11 mouse cellular contexts compared by ENCODE assay signal in genomic region chr15:79755977-79756625, GRCm38 (mm10). TPM values are rescaled to one million over a fixed set of nuclear protein-coding genes. Genes with fewer than 3 reads are reported as not detected.
A peak's percentile ranks its signal among the peaks of the same experiment; 100 is the strongest.
DNase-seq lines count a peak whose midpoint lies in the region; ATAC-seq and TF ChIP-seq lines count a peak whose summit lies in the region.
"Had no signal": no experiment of that assay in that cellular context is flagged by ENCODE, and none has a peak within 500 bp of the region (broad histone marks: within the 10 kb centered on the region; RNA-seq: fewer than 3 reads in every experiment).

No protein-coding gene starts in this region.

- no peak overlapping the region for H3K27ac ChIP-seq in hindbrain, embryonic 11.5 days (ENCODE audit: low read depth, low read length)
- H3K27ac ChIP-seq in hindbrain, postnatal 0 days, result no peak overlapping the region
- peak overlapping the region; percentile 5; the same call in 1 of the 2 replicates for H3K27ac ChIP-seq in embryonic facial prominence, embryonic 12.5 days
- peak overlapping the region; percentile 60 for H3K27ac ChIP-seq in midbrain, embryonic 13.5 days
- H3K27ac ChIP-seq: heart, adult 2 months had no signal

- ATAC-seq in hindbrain, embryonic 11.5 days (ENCODE audit: low FRiP score), result no peak
- no peak for ATAC-seq in hindbrain, postnatal 0 days
- no peak for ATAC-seq in megakaryocyte, adult 5-6 weeks (ENCODE audit: poor library complexity, severe bottlenecking)
- no peak for ATAC-seq in embryonic facial prominence, embryonic 12.5 days (ENCODE audit: insufficient number of reproducible peaks, insufficient read depth, low FRiP score, low TSS enrichment)
- no peak for ATAC-seq in midbrain, embryonic 13.5 days
- ATAC-seq: liver, embryonic 12.5 days had no signal

- peak; percentile 19 for DNase-seq in hindbrain, embryonic 11.5 days (ENCODE audit: low spot score)
- DNase-seq in hindbrain, postnatal 0 days (ENCODE audit: low spot score), result no peak
- no peak for DNase-seq in urinary bladder, postnatal 10 days (ENCODE audit: low spot score)
- no peak for DNase-seq in cerebellum, adult 11 months
- DNase-seq: heart, adult 2 months; kidney, postnatal 25 days had no signal

- no peak overlapping the region for H3K9ac ChIP-seq in hindbrain, embryonic 11.5 days (ENCODE audit: low read depth, low read length)
- no peak overlapping the region for H3K9ac ChIP-seq in hindbrain, postnatal 0 days (replicated peaks; ENCODE audit: low read length)
- no peak overlapping the region for H3K9ac ChIP-seq in embryonic facial prominence, embryonic 12.5 days
- H3K9ac ChIP-seq in midbrain, embryonic 13.5 days (replicated peaks), result no peak overlapping the region
- H3K9ac ChIP-seq: liver, embryonic 12.5 days had no signal

- H3K9me3 ChIP-seq in hindbrain, embryonic 11.5 days (ENCODE audit: control insufficient read depth, low read length), result no peaks in the 10 kb centered on the region
- H3K9me3 ChIP-seq in hindbrain, postnatal 0 days (ENCODE audit: low read length), result no peaks in the 10 kb centered on the region
- H3K9me3 ChIP-seq in megakaryocyte, embryonic 14.5 days, result no peaks in the 10 kb centered on the region
- H3K9me3 ChIP-seq in embryonic facial prominence, embryonic 12.5 days, result no peaks in the 10 kb centered on the region
- no peaks in the 10 kb centered on the region for H3K9me3 ChIP-seq in midbrain, embryonic 13.5 days
- H3K9me3 ChIP-seq: liver, embryonic 12.5 days had no signal

- no peak overlapping the region for H3K4me2 ChIP-seq in hindbrain, embryonic 11.5 days (replicated peaks; ENCODE audit: low read depth, low read length)
- no peak overlapping the region for H3K4me2 ChIP-seq in hindbrain, postnatal 0 days (ENCODE audit: low read depth, low read length)
- no peak overlapping the region for H3K4me2 ChIP-seq in embryonic facial prominence, embryonic 12.5 days (replicated peaks)
- H3K4me2 ChIP-seq in midbrain, embryonic 13.5 days (replicated peaks), result no peak overlapping the region
- H3K4me2 ChIP-seq: liver, embryonic 12.5 days had no signal

- 75% methylated on average over 8 of the region's 8 CpGs for WGBS in hindbrain, embryonic 11.5 days
- 64% methylated on average over 8 of the region's 8 CpGs for WGBS in hindbrain, postnatal 0 days
- WGBS in embryonic facial prominence, embryonic 12.5 days, result 65% methylated on average over 8 of the region's 8 CpGs
- 52% methylated on average over 8 of the region's 8 CpGs for WGBS in midbrain, embryonic 13.5 days

- H3K27me3 ChIP-seq in hindbrain, embryonic 11.5 days (ENCODE audit: control insufficient read depth, insufficient read depth, low read length), result no peaks in the 10 kb centered on the region
- H3K27me3 ChIP-seq in hindbrain, postnatal 0 days (ENCODE audit: insufficient read depth, low read length), result no peaks in the 10 kb centered on the region
- H3K27me3 ChIP-seq in megakaryocyte, embryonic 14.5 days (replicated peaks), result peaks cover 8% of the 10 kb centered on the region
- no peaks in the 10 kb centered on the region for H3K27me3 ChIP-seq in embryonic facial prominence, embryonic 12.5 days
- H3K27me3 ChIP-seq in midbrain, embryonic 13.5 days, result no peaks in the 10 kb centered on the region
- H3K27me3 ChIP-seq: liver, embryonic 12.5 days had no signal

- no peak for TF ChIP-seq CTCF in hindbrain, postnatal 0 days (IDR thresholded peaks at IDR 0.05; ENCODE audit: low read depth)

- no peaks in the 10 kb centered on the region for H3K4me1 ChIP-seq in hindbrain, embryonic 11.5 days (replicated peaks; ENCODE audit: control insufficient read depth, insufficient read depth, low read length)
- H3K4me1 ChIP-seq in hindbrain, postnatal 0 days (ENCODE audit: insufficient read depth, low read length), result no peaks in the 10 kb centered on the region
- H3K4me1 ChIP-seq in megakaryocyte, embryonic 14.5 days, result peaks cover 97% of the 10 kb centered on the region
- H3K4me1 ChIP-seq in embryonic facial prominence, embryonic 12.5 days, result no peaks in the 10 kb centered on the region
- peaks cover 15% of the 10 kb centered on the region for H3K4me1 ChIP-seq in midbrain, embryonic 13.5 days (replicated peaks)
- H3K4me1 ChIP-seq: liver, embryonic 12.5 days had no signal

- H3K36me3 ChIP-seq in hindbrain, embryonic 11.5 days (ENCODE audit: control insufficient read depth, insufficient read depth, low read length), result no peaks in the 10 kb centered on the region
- no peaks in the 10 kb centered on the region; the same call in 1 of the 2 replicates for H3K36me3 ChIP-seq in hindbrain, postnatal 0 days (ENCODE audit: insufficient read depth, low read length)
- peaks cover 25% of the 10 kb centered on the region for H3K36me3 ChIP-seq in megakaryocyte, embryonic 14.5 days (replicated peaks; ENCODE audit: low read length)
- H3K36me3 ChIP-seq in embryonic facial prominence, embryonic 12.5 days, result no peaks in the 10 kb centered on the region
- peaks cover 7% of the 10 kb centered on the region for H3K36me3 ChIP-seq in midbrain, embryonic 13.5 days
- H3K36me3 ChIP-seq: liver, embryonic 12.5 days had no signal

- H3K4me3 ChIP-seq in hindbrain, embryonic 11.5 days (ENCODE audit: low read depth, low read length), result no peak overlapping the region
- H3K4me3 ChIP-seq in hindbrain, postnatal 0 days (ENCODE audit: low read length), result no peak overlapping the region
- H3K4me3 ChIP-seq in megakaryocyte, embryonic 14.5 days (replicated peaks), result peak overlapping the region; percentile 48
- no peak overlapping the region for H3K4me3 ChIP-seq in embryonic facial prominence, embryonic 12.5 days
- H3K4me3 ChIP-seq in midbrain, embryonic 13.5 days (replicated peaks), result no peak overlapping the region
- H3K4me3 ChIP-seq: heart, adult 2 months; liver, embryonic 12.5 days had no signal

RNA-seq across cellular contexts. Expression of gene Sun2, which starts 13.8 kb away (rescaled TPM):
- 4.3 and 9.5 TPM in 2 replicates for polyA plus RNA-seq in hindbrain, embryonic 11.5 days (2014; fragmentation: Nextera tagmentation; extraction: Ambion mirVana)
- 43.6 and 45.4 TPM in 2 replicates for total RNA-seq in hindbrain, postnatal 0 days (2014; rRNA removed)
- polyA plus RNA-seq in hindbrain, postnatal 0 days (2015; fragmentation: Nextera tagmentation; extraction: Ambion mirVana), result 4.5 and 5.5 TPM in 2 replicates
- polyA plus RNA-seq in megakaryocyte, embryonic 14.5 days (2012; ENCODE audit: insufficient read depth, low replicate concordance), result 27.2 and 34.9 TPM in 2 replicates
- total RNA-seq in megakaryocyte, adult 5-6 weeks (2015), result 53.6 and 54.4 TPM in 2 replicates
- 129 and 161 TPM in 2 replicates for total RNA-seq in megakaryocyte, adult 5-6 weeks (2017)
- polyA plus RNA-seq in embryonic facial prominence, embryonic 12.5 days (2016; fragmentation: Nextera tagmentation; extraction: Ambion mirVana), result 6.0 and 6.2 TPM in 2 replicates
- polyA plus RNA-seq in midbrain, embryonic 13.5 days (2015; fragmentation: Nextera tagmentation; extraction: Ambion mirVana), result 8.4 and 8.5 TPM in 2 replicates

RNA-seq across cellular contexts. Expression of gene Dnal4, which starts 21.5 kb away (rescaled TPM):
- 61.8 and 71.9 TPM in 2 replicates for polyA plus RNA-seq in hindbrain, embryonic 11.5 days (2014; fragmentation: Nextera tagmentation; extraction: Ambion mirVana)
- total RNA-seq in hindbrain, postnatal 0 days (2014; rRNA removed), result 42.7 and 50.3 TPM in 2 replicates
- polyA plus RNA-seq in hindbrain, postnatal 0 days (2015; fragmentation: Nextera tagmentation; extraction: Ambion mirVana), result 54.0 and 56.7 TPM in 2 replicates
- polyA plus RNA-seq in megakaryocyte, embryonic 14.5 days (2012; ENCODE audit: insufficient read depth, low replicate concordance), result 23.4 and 30.0 TPM in 2 replicates
- 13.9 and 14.1 TPM in 2 replicates for total RNA-seq in megakaryocyte, adult 5-6 weeks (2015)
- 9.6 and 12.3 TPM in 2 replicates for total RNA-seq in megakaryocyte, adult 5-6 weeks (2017)
- polyA plus RNA-seq in embryonic facial prominence, embryonic 12.5 days (2016; fragmentation: Nextera tagmentation; extraction: Ambion mirVana), result 69.9 and 70.3 TPM in 2 replicates
- 84.8 and 91.6 TPM in 2 replicates for polyA plus RNA-seq in midbrain, embryonic 13.5 days (2015; fragmentation: Nextera tagmentation; extraction: Ambion mirVana)

RNA-seq across cellular contexts. Expression of gene Nptxr, which starts 48.5 kb away (rescaled TPM):
- polyA plus RNA-seq in hindbrain, embryonic 11.5 days (2014; fragmentation: Nextera tagmentation; extraction: Ambion mirVana), result 1.5 and 1.7 TPM in 2 replicates
- 226 and 245 TPM in 2 replicates for total RNA-seq in hindbrain, postnatal 0 days (2014; rRNA removed)
- 59.9 and 68.5 TPM in 2 replicates for polyA plus RNA-seq in hindbrain, postnatal 0 days (2015; fragmentation: Nextera tagmentation; extraction: Ambion mirVana)
- polyA plus RNA-seq in megakaryocyte, embryonic 14.5 days (2012; ENCODE audit: insufficient read depth, low replicate concordance), result 0.03 TPM in 1 of 2 replicates, not detected in the other
- 0.33 and 1.3 TPM in 2 replicates for total RNA-seq in megakaryocyte, adult 5-6 weeks (2015)
- 0.44 and 0.49 TPM in 2 replicates for total RNA-seq in megakaryocyte, adult 5-6 weeks (2017)
- 4.1 and 4.6 TPM in 2 replicates for polyA plus RNA-seq in embryonic facial prominence, embryonic 12.5 days (2016; fragmentation: Nextera tagmentation; extraction: Ambion mirVana)
- polyA plus RNA-seq in midbrain, embryonic 13.5 days (2015; fragmentation: Nextera tagmentation; extraction: Ambion mirVana), result 18.1 and 18.6 TPM in 2 replicates

Comparison
In these comparisons a context has a peak if more than half of its experiments do, and no peak if none do; other contexts are left out.
1. H3K27ac ChIP-seq: peak in embryonic facial prominence, embryonic 12.5 days (single experiment) and midbrain, embryonic 13.5 days (single experiment); none in hindbrain, embryonic 11.5 days (single experiment) and hindbrain, postnatal 0 days (single experiment).